Mouse (Mus musculus) layer of hippocampus, adult 2 months (tissue): ENCODE measurements around the gene Cnr1. TPM values are rescaled to one million over a fixed set of nuclear protein-coding genes. Genes with fewer than 3 reads are reported as not detected.

Experiments used
- DNase-seq, 2 experiments: peaks; one replicate each; pipeline ENCODE4 v3.0.0; 2022; ENCODE audit warnings: low spot score in 2 of 2
- H3K27ac ChIP-seq: fragments of 200-600 bp; 2 replicates; pipeline ENCODE4 v1.8.1; 2022
- H3K4me3 ChIP-seq: fragments of 200-600 bp; 2 replicates; pipeline ENCODE4 v1.8.1; 2022; ENCODE audit warnings: mild to moderate bottlenecking
- CTCF ChIP-seq: fragments of 200-600 bp; conservative IDR thresholded peaks from 2 replicates; pipeline ENCODE4 v1.8.1; 2022; ENCODE audit warnings: antibody characterized with exemption, mild to moderate bottlenecking, moderate library complexity
- total RNA-seq, 2 experiments: library from RNA; stranded (reverse); gene quantifications; 2 replicates each; pipeline ENCODE4 v1.2.3; 2021

Gene Cnr1
- total RNA-seq, 2 experiments from 2014 or later, result 175 to 181 TPM

GRCm38 (mm10) chr4:33920807-33921206, 3.6 kb upstream of the Cnr1 start:
- H3K27ac ChIP-seq, result no peak overlapping the region
- TF ChIP-seq CTCF, result no peak
- no peak for DNase-seq

GRCm38 (mm10) chr4:33923151-33923760, 1.1 kb upstream of the Cnr1 start:
- DNase-seq, result peak in 1 of 2 experiments; percentile 27
- TF ChIP-seq CTCF, result peak; percentile 12; the same call in 1 of the 2 replicates
- Histone ChIP-seq H3K27ac (peak overlapping the region; percentile 94), H3K4me3 (peak overlapping the region; percentile 84)

More at GRCm38 (mm10) chr4:33920807-33921206, 3.6 kb upstream of the Cnr1 start:
- no peak overlapping the region for H3K4me3 ChIP-seq

GRCm38 (mm10) chr4:33923761-33924233, 596 bp upstream of the Cnr1 start:
- Histone ChIP-seq H3K4me3 (peak overlapping the region; percentile 84), H3K27ac (peak overlapping the region; percentile 94)
- TF ChIP-seq CTCF, result no peak
- peak in 1 of 2 experiments; percentile 33 for DNase-seq

GRCm38 (mm10) chr4:33924889-33925245, 474 bp downstream of the Cnr1 start:
- Histone ChIP-seq H3K4me3 (peak overlapping the region; percentile 84), H3K27ac (peak overlapping the region; percentile 94)
- no peak for DNase-seq
- no peak for TF ChIP-seq CTCF

- Histone ChIP-seq H3K4me3 (peak overlapping the region; percentile 84), H3K27ac (peak overlapping the region; percentile 94)
- no peak for TF ChIP-seq CTCF
- no peak for DNase-seq
Measured at GRCm38 (mm10) chr4:33925489-33925888, 1.1 kb downstream of the Cnr1 start.

- H3K4me3 ChIP-seq, result peak overlapping the region; percentile 84
- H3K27ac ChIP-seq, result peak overlapping the region; percentile 94
- DNase-seq, result no peak
- TF ChIP-seq CTCF, result no peak
Measured at GRCm38 (mm10) chr4:33926010-33926409, 1.6 kb downstream of the Cnr1 start.

- no peak for TF ChIP-seq CTCF
Measured at GRCm38 (mm10) chr4:33926730-33927263, 2.4 kb downstream of the Cnr1 start.

GRCm38 (mm10) chr4:33927644-33928043, 3.3 kb downstream of the Cnr1 start:
- DNase-seq, result no peak
- no peak for TF ChIP-seq CTCF
- Histone ChIP-seq H3K4me3 (peak overlapping the region; percentile 84), H3K27ac (peak overlapping the region; percentile 94)

More at GRCm38 (mm10) chr4:33926730-33927263, 2.4 kb downstream of the Cnr1 start:
- Histone ChIP-seq H3K27ac (peak overlapping the region; percentile 94), H3K4me3 (peak overlapping the region; percentile 84)
- DNase-seq, result peak in 1 of 2 experiments; percentile 46

GRCm38 (mm10) chr4:33928450-33928849, 4.1 kb downstream of the Cnr1 start:
- H3K4me3 ChIP-seq, result peak overlapping the region; percentile 12
- no peak for DNase-seq
- H3K27ac ChIP-seq, result peak overlapping the region; percentile 36; the same call in 1 of the 2 replicates
- no peak for TF ChIP-seq CTCF

- no peak for TF ChIP-seq CTCF
Measured at GRCm38 (mm10) chr4:33931347-33931746, 7.0 kb downstream of the Cnr1 start.

GRCm38 (mm10) chr4:33941557-33941956, 17.2 kb downstream of the Cnr1 start:
- TF ChIP-seq CTCF, result no peak
- no peak for DNase-seq
- Histone ChIP-seq H3K27ac (no peak overlapping the region), H3K4me3 (no peak overlapping the region)

More at GRCm38 (mm10) chr4:33931347-33931746, 7.0 kb downstream of the Cnr1 start:
- no peak for DNase-seq
- no peak overlapping the region for H3K4me3 ChIP-seq
- no peak overlapping the region for H3K27ac ChIP-seq

- no peak overlapping the region for H3K4me3 ChIP-seq
Measured at GRCm38 (mm10) chr4:33943936-33944335, 19.5 kb downstream of the Cnr1 start.

GRCm38 (mm10) chr4:33945742-33946141, 21.3 kb downstream of the Cnr1 start:
- TF ChIP-seq CTCF, result no peak
- Histone ChIP-seq H3K27ac (no peak overlapping the region), H3K4me3 (no peak overlapping the region)
- DNase-seq, result no peak

More at GRCm38 (mm10) chr4:33943936-33944335, 19.5 kb downstream of the Cnr1 start:
- no peak overlapping the region for H3K27ac ChIP-seq
- no peak for DNase-seq
- TF ChIP-seq CTCF, result no peak

- Histone ChIP-seq H3K27ac (no peak overlapping the region), H3K4me3 (no peak overlapping the region)
- DNase-seq, result no peak
- TF ChIP-seq CTCF, result no peak
Measured at GRCm38 (mm10) chr4:33947584-33947983, 23.2 kb downstream of the Cnr1 start.
